23 mouse cellular contexts compared by ENCODE assay signal in the genomic region with DNA sequence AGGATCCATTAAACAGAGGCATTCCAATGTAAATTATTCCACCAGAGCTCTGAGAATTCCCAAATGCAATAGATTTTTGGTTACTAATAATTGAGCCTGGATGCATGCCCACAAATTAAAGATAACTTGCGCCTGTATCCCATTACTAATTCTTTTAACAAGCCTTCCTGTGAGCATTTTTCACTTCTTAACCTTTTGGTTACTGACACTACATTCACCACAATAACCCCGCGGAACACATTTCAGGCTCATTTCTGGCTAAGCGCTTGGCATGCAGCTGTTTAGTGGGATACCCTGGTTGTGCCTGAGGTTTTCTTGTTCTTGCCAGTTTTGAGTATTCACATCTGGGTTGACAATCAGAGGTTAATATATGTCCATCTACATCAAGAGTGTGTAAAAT.
"Had no signal": no experiment of that assay in that cellular context is flagged by ENCODE, and none has a peak within 500 bp of the region (broad histone marks: within the 10 kb centered on the region; RNA-seq: fewer than 3 reads in every experiment).

No protein-coding gene starts in this region.

- H3K36me3 ChIP-seq: limb, embryonic 15.5 days; neural tube, embryonic 12.5 days; neural tube, embryonic 15.5 days had no signal

- H3K4me1 ChIP-seq: neural tube, embryonic 12.5 days; neural tube, embryonic 15.5 days had no signal

- H3K4me2 ChIP-seq: limb, embryonic 15.5 days; liver, embryonic 11.5 days; lung, embryonic 14.5 days; neural tube, embryonic 12.5 days; neural tube, embryonic 15.5 days had no signal

- H3K27ac ChIP-seq: layer of hippocampus, adult 2 months; limb, embryonic 15.5 days; liver, embryonic 14.5 days; macrophage; neural tube, embryonic 12.5 days; neural tube, embryonic 15.5 days; stomach, postnatal 0 days had no signal

- H3K9me3 ChIP-seq: limb, embryonic 15.5 days; neural tube, embryonic 12.5 days; neural tube, embryonic 15.5 days had no signal

- H3K9ac ChIP-seq: limb, embryonic 15.5 days; liver, embryonic 14.5 days; liver, postnatal 0 days; lung, embryonic 14.5 days; neural tube, embryonic 12.5 days; neural tube, embryonic 15.5 days had no signal

- H3K4me3 ChIP-seq: layer of hippocampus, adult 2 months; limb, embryonic 15.5 days; neural tube, embryonic 12.5 days; neural tube, embryonic 15.5 days had no signal

- ATAC-seq: liver, postnatal 0 days; lung, postnatal 0 days had no signal

- H3K27me3 ChIP-seq: limb, embryonic 15.5 days; neural tube, embryonic 12.5 days; neural tube, embryonic 15.5 days had no signal

- DNase-seq: kidney, adult 18-20 months; kidney, adult 9 months; kidney, postnatal 14 days; kidney, postnatal 4 days; layer of hippocampus, adult 9-11 months; liver, postnatal 0 days; lung, embryonic 14.5 days; midbrain, embryonic 14.5 days; right cerebral cortex, adult 18-20 months; right cerebral cortex, postnatal 14 days; right cerebral cortex, postnatal 4 days; thymus, adult 2 months; thymus, postnatal 14 days; thymus, postnatal 4 days had no signal
